Mouse (Mus musculus) spleen, adult 2 months (tissue): ENCODE results near the gene Heg1.

ENCODE experiments used
- CTCF ChIP-seq: fragments of 200-500 bp; IDR thresholded peaks from 2 replicates; pipeline ENCODE4 v1.5.1; 2011; ENCODE audit warnings: mild to moderate bottlenecking, inconsistent platforms; ENCODE audit not compliant: insufficient read depth, insufficient read length, insufficient replicate concordance; ENCODE audit errors: extremely low read depth
- POLR2A ChIP-seq: fragments of 200-500 bp; IDR thresholded peaks from 2 replicates; pipeline ENCODE4 v1.6.1; 2011; ENCODE audit warnings: low read depth, low read length, inconsistent platforms

- TF ChIP-seq CTCF, result no peak
- TF ChIP-seq POLR2A, result no peak
Observed at GRCm38 (mm10) chr16:33653116-33653515, 31.1 kb upstream of the Heg1 start.
